Mouse (Mus musculus): Measurements from ENCODE around the gene 6820408C15Rik.
"Not testable (repeated sequence)": the region's sequence is repeated elsewhere in the genome, so short reads cannot be mapped to it uniquely, and the experiment has no call there.

Gene 6820408C15Rik

DNA sequence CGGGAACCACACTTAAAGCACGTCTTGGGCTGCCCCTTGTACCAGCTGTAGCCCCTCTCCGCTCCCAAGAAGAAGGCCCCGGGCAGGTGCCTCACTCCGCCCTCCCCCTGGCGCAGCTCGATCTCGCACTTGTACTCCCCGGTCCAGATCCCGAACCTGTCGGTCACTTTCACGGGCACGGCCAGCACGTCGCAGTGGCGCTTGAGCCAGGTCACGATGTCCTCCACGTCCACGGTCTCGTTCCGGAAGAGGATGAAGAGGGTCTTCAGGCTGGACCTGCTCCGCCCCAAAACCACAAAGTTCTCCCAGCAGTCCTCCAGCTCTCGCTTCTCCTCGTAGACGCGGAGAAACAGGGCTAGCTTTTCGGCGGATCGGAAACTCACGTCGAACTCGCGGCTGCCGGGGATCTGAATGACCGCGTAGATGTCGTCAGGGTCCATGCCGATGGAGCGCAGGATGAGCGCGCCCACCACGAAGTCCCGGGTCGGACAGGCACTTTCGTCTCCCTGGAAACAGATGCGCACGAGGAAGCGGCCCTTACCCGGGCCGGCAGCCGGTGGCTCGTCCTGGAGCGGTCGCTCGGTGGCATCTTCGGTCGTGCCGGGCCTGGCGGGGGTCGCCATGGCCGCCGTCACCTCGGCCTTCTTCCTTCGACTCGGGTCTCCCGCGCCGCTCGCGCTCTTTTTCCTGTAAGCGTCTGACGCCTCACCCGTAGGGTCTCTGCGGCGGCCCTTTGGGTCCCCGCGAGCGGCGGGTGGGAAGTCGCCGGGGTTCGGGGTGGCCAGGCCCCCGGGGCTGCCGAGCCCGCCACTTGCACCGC is 1.4 kb upstream of the 6820408C15Rik start:
- Histone ChIP-seq H3K9me3 (ENCODE audit: low read length) (peaks cover 20% of the 10 kb centered on the region), H3K4me1 (replicated peaks; ENCODE audit: low read depth, low read length) (peaks cover 45% of the 10 kb centered on the region), H3K27me3 (ENCODE audit: insufficient read depth, low read length) (no peaks in the 10 kb centered on the region), H3K36me3 (ENCODE audit: insufficient read depth, low read length) (peaks cover 13% of the 10 kb centered on the region), H3K4me3 (replicated peaks; ENCODE audit: low read length) (peak overlapping the region; percentile 92)
- TF ChIP-seq NANOG (IDR thresholded peaks at IDR 0.05; ENCODE audit: borderline replicate concordance, low read length) (no peak), POU5F1 (IDR thresholded peaks at IDR 0.05; ENCODE audit: borderline replicate concordance, low read length) (no peak), CTCF (conservative IDR thresholded peaks at IDR 0.05; ENCODE audit: low read length) (no peak)

DNA sequence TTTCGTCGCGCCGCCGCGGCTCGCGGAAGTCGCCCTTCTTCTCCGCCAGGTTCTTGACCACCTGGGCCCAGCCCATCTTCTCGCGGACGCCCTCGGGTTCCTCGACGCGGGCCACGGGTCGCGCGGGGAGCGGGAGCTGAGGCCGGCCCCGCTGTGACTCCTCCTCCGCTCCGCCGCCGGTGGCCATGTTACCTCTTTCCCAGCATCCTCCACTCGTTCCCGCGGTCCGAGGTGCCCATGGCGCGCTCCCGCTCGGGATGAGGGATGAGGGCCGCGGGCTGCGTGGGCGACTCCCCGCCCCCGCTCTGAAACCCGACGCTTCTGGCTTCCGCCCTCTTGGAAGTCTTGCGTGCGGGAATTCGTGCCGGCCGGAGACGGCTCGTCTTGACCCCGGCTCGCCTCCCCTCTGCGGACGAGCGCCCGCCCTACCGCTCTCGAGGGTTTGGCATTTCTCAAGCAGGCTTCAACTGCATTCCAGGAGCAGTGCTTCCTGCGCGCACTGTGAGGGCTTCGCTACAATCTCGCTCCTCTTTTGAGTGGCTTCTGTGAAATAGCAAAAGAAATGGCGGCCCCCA is 709 bp upstream of the 6820408C15Rik start, which contains the start of gene Zcchc3:
TSS of gene Zcchc3 (minus strand) at position 437 of the 575 bp plus-strand sequence.
- Histone ChIP-seq H3K27me3 (ENCODE audit: insufficient read depth, low read length) (no peaks in the 10 kb centered on the region), H3K9me3 (ENCODE audit: low read length) (peaks cover 24% of the 10 kb centered on the region), H3K4me1 (replicated peaks; ENCODE audit: low read depth, low read length) (peaks cover 40% of the 10 kb centered on the region), H3K36me3 (ENCODE audit: insufficient read depth, low read length) (peaks cover 13% of the 10 kb centered on the region), H3K4me3 (replicated peaks; ENCODE audit: low read length) (peak within 1 kb of the TSS; percentile 92)
- no peak for TF ChIP-seq NANOG (IDR thresholded peaks at IDR 0.05; ENCODE audit: borderline replicate concordance, low read length)
- no peak for TF ChIP-seq POU5F1 (IDR thresholded peaks at IDR 0.05; ENCODE audit: borderline replicate concordance, low read length)
- no peak for TF ChIP-seq CTCF (conservative IDR thresholded peaks at IDR 0.05; ENCODE audit: low read length)

DNA sequence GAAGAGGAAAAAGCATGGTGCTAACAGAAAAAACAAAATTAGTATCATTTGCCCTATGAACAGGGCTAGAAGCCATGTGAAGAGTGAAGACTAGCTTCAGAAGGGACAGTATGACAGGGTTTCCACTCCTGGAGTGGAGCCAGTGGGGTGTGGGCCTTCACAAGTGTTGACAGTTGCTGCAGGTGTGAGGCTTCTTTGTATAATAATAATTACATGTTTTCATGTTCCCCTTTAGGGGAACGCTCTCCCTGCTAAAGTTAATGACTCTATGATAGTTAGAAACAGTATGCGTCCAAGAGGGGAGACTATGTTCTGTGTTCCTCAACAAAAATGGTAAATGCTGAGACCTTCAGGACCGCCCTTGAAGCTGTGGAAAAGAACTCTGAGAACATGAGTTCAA is 399 bp downstream of the 6820408C15Rik start:
- H3K4me3 ChIP-seq (replicated peaks; ENCODE audit: low read length), result 0 out of 2 replicates have a peak overlapping the region, but pooled peaks have one; percentile 92
- peaks cover 13% of the 10 kb centered on the region for H3K36me3 ChIP-seq (ENCODE audit: insufficient read depth, low read length)
- no peaks in the 10 kb centered on the region for H3K27me3 ChIP-seq (ENCODE audit: insufficient read depth, low read length)
- peaks cover 34% of the 10 kb centered on the region for H3K9me3 ChIP-seq (ENCODE audit: low read length)
- H3K4me1 ChIP-seq (replicated peaks; ENCODE audit: low read depth, low read length), result peaks cover 29% of the 10 kb centered on the region
- TF ChIP-seq NANOG (IDR thresholded peaks at IDR 0.05; ENCODE audit: borderline replicate concordance, low read length) (no peak), POU5F1 (IDR thresholded peaks at IDR 0.05; ENCODE audit: borderline replicate concordance, low read length) (no peak), CTCF (conservative IDR thresholded peaks at IDR 0.05; ENCODE audit: low read length) (no peak)

DNA sequence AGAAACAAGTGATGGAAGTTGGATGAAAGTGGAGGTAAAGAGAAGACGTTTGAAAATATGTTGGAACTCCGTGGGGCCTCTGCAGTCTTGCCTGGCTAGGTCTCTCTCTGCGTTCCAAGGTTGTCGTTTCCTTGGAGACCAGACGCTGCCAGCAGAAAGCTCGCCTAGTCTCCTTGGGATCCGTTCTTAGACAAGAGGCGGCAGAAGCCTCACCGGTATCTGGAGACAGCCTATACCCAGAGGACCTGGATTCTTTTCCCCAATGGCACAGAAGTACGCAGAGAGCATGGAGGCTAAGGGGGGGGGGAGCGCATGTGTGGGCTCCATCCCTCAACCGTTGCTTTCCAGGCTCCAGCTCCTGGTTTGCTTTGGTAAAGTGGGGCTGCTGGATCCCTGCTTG is 12.1 kb downstream of the 6820408C15Rik start:
- H3K4me1 ChIP-seq (replicated peaks; ENCODE audit: low read depth, low read length), result peaks cover 11% of the 10 kb centered on the region
- H3K9me3 ChIP-seq (ENCODE audit: low read length), result no peaks in the 10 kb centered on the region
- TF ChIP-seq NANOG (IDR thresholded peaks at IDR 0.05; ENCODE audit: borderline replicate concordance, low read length), result no peak
- no peak for TF ChIP-seq POU5F1 (IDR thresholded peaks at IDR 0.05; ENCODE audit: borderline replicate concordance, low read length)
- TF ChIP-seq CTCF (conservative IDR thresholded peaks at IDR 0.05; ENCODE audit: low read length), result no peak

DNA sequence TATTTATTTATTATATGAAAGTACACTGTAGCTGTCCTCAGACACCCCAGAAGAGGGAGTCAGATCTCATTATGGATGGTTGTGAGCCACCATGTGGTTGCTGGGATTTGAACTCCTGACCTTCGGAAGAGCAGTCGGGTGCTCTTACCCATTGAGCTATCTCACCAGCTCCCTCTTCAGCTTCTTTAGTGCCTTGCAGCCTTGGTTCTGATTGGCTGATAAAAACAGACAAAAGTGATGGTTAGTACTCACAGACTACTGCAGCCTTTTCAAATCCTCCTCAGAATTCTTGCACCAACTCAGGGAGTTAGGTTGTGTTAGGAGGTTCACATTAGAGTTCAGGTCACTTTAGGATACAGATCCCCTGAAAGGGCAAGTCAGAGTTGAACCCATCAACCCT is 13.1 kb downstream of the 6820408C15Rik start:
- H3K4me3 ChIP-seq (replicated peaks; ENCODE audit: low read length); H3K36me3 ChIP-seq (ENCODE audit: insufficient read depth, low read length); H3K9me3 ChIP-seq (ENCODE audit: low read length): not testable (repeated sequence)
- H3K4me1 ChIP-seq (replicated peaks; ENCODE audit: low read depth, low read length), result peaks cover 11% of the 10 kb centered on the region
- peaks cover 19% of the 10 kb centered on the region; the same call in 1 of the 2 replicates for H3K27me3 ChIP-seq (ENCODE audit: insufficient read depth, low read length)
- TF ChIP-seq CTCF (conservative IDR thresholded peaks at IDR 0.05; ENCODE audit: low read length), result peak; percentile 21; the same call in 1 of the 2 replicates

More for the DNA sequence above, 12.1 kb downstream of the 6820408C15Rik start:
- peaks cover 15% of the 10 kb centered on the region; the same call in 1 of the 2 replicates for H3K27me3 ChIP-seq (ENCODE audit: insufficient read depth, low read length)
- H3K36me3 ChIP-seq (ENCODE audit: insufficient read depth, low read length), result no peaks in the 10 kb centered on the region
- no peak overlapping the region for H3K4me3 ChIP-seq (replicated peaks; ENCODE audit: low read length)

DNA sequence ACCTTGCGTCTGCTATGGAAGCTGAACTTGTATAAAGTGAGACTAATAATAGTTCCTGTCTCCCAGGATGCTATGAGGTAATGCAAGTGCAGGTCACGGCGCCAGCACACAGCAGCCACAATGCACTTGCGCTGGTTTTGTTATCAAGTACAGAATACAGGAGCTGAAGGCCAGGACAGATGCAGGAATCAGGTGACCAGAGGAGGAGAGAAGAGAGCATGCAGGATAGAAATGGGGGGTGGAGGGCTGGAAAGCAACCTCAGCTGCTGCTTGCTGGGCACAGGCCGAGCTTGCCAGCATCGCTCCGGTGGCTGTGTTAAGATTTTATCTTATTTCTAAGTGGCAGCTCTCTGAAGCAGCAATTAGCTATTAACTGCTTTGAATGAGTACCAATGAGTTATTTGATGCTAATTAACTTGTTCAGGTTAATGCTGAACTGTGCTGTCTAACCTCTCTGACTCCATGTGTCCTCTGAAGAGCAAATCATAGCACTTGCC is 21.1 kb downstream of the 6820408C15Rik start:
- Histone ChIP-seq H3K4me3 (replicated peaks; ENCODE audit: low read length) (no peak overlapping the region), H3K36me3 (ENCODE audit: insufficient read depth, low read length) (no peaks in the 10 kb centered on the region), H3K9me3 (ENCODE audit: low read length) (peaks cover 4% of the 10 kb centered on the region; the same call in 1 of the 2 replicates), H3K4me1 (replicated peaks; ENCODE audit: low read depth, low read length) (peaks cover 6% of the 10 kb centered on the region), H3K27me3 (ENCODE audit: insufficient read depth, low read length) (peaks cover 21% of the 10 kb centered on the region)
- TF ChIP-seq POU5F1 (IDR thresholded peaks at IDR 0.05; ENCODE audit: borderline replicate concordance, low read length) (no peak), NANOG (IDR thresholded peaks at IDR 0.05; ENCODE audit: borderline replicate concordance, low read length) (no peak), CTCF (conservative IDR thresholded peaks at IDR 0.05; ENCODE audit: low read length) (no peak)

DNA sequence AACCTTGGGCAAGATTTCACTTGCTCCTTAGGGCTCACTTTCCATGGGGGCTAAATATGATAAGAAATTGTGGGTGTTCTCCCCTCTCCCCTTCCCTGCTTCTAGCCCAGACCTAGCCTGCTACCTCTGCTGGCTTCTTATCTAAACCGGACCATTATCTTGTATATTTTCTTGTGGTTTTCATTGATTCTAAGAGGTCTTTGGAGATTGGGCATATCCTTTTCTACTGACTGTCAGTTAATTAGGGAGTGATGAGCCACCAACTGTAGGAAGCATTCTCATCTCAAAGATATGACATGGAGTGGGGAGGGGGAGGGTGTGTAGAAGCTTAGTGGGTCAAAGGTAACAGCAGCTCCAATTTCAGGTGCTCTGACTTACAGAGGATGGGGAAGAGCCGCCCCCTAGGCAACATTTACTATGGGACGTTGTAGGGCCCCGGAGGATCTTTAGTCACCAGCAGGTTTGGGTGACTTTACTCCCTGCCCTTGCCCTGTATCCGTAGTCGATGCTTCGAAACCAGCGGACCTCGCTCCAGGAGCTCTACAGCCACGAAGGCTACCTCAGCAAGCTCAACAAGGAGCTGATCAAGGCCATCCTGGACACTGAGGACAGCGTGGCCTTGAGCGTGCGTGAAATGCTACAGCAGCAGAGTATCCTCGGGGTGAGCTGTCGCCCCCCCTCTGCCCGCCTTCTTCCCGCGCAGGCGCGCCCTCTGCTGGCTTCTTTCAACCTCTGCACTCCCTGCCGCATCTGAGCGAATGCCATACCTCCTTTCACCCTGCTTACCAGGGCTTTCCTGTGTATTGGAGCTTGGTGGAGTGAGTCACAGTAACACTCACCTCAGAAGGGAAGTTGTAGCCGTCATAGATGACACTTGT is 21.8 kb downstream of the 6820408C15Rik start:
- Histone ChIP-seq H3K36me3 (ENCODE audit: insufficient read depth, low read length) (no peaks in the 10 kb centered on the region), H3K27me3 (ENCODE audit: insufficient read depth, low read length) (peaks cover 21% of the 10 kb centered on the region), H3K9me3 (ENCODE audit: low read length) (peaks cover 4% of the 10 kb centered on the region; the same call in 1 of the 2 replicates), H3K4me3 (replicated peaks; ENCODE audit: low read length) (peak overlapping the region; percentile 64), H3K4me1 (replicated peaks; ENCODE audit: low read depth, low read length) (peaks cover 6% of the 10 kb centered on the region)
- no peak for TF ChIP-seq POU5F1 (IDR thresholded peaks at IDR 0.05; ENCODE audit: borderline replicate concordance, low read length)
- TF ChIP-seq CTCF (conservative IDR thresholded peaks at IDR 0.05; ENCODE audit: low read length), result peak; percentile 75

DNA sequence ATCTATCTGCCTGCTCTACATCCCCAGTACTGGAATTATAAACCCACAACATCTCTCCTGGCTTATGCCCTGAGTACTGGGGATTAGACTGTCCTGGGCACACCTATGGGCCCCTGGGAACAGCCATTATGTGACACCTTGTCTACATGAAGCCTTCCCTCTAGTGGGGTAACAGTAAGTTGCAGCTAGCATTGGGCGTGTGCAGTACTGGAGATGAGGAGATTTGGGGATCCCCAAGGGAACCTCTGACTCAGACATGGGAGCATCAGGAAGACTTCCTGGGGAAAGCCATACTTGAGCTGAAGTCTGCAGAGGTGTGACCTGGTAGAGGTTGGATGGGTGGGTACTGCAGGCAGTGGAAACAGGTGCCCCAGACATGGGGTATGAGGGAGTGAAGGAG is 23.6 kb downstream of the 6820408C15Rik start:
- no peak overlapping the region for H3K4me3 ChIP-seq (replicated peaks; ENCODE audit: low read length)
- no peaks in the 10 kb centered on the region for H3K36me3 ChIP-seq (ENCODE audit: insufficient read depth, low read length)
- H3K9me3 ChIP-seq (ENCODE audit: low read length), result peaks cover 4% of the 10 kb centered on the region; the same call in 1 of the 2 replicates
- TF ChIP-seq POU5F1 (IDR thresholded peaks at IDR 0.05; ENCODE audit: borderline replicate concordance, low read length), result no peak
- TF ChIP-seq NANOG (IDR thresholded peaks at IDR 0.05; ENCODE audit: borderline replicate concordance, low read length), result no peak
- no peak for TF ChIP-seq CTCF (conservative IDR thresholded peaks at IDR 0.05; ENCODE audit: low read length)
- peaks cover 6% of the 10 kb centered on the region for H3K4me1 ChIP-seq (replicated peaks; ENCODE audit: low read depth, low read length)
- H3K27me3 ChIP-seq (ENCODE audit: insufficient read depth, low read length), result peaks cover 18% of the 10 kb centered on the region
